Mouse (Mus musculus) thymus, postnatal 25 days (tissue): Measurements from ENCODE around the gene Kirrel3.

ENCODE experiments used
- DNase-seq: peaks from one replicate; pipeline ENCODE4 v3.0.0; 2022

Gene Kirrel3

GRCm38 (mm10) chr9:34518861-34519260 lies 33.2 kb downstream of the Kirrel3 start:
- no peak for DNase-seq

- no peak for DNase-seq
These were observed 34.7 kb downstream of the Kirrel3 start for GRCm38 (mm10) chr9:34520234-34520950.

GRCm38 (mm10) chr9:34525695-34526094 lies 40.0 kb downstream of the Kirrel3 start:
- no peak for DNase-seq

GRCm38 (mm10) chr9:34538591-34539335 lies 53.1 kb downstream of the Kirrel3 start:
- no peak for DNase-seq

GRCm38 (mm10) chr9:34541908-34542307 lies 56.2 kb downstream of the Kirrel3 start:
- DNase-seq, result no peak

GRCm38 (mm10) chr9:34555699-34556098 lies 70.0 kb downstream of the Kirrel3 start:
- DNase-seq, result no peak

- no peak for DNase-seq
These were observed 72.2 kb downstream of the Kirrel3 start for GRCm38 (mm10) chr9:34557846-34558245.

GRCm38 (mm10) chr9:34558291-34558899 lies 72.7 kb downstream of the Kirrel3 start:
- no peak for DNase-seq

GRCm38 (mm10) chr9:34559102-34559501 lies 73.4 kb downstream of the Kirrel3 start:
- DNase-seq, result no peak

GRCm38 (mm10) chr9:34561281-34561680 lies 75.6 kb downstream of the Kirrel3 start:
- no peak for DNase-seq

- DNase-seq, result no peak
These were observed 76.8 kb downstream of the Kirrel3 start for GRCm38 (mm10) chr9:34562437-34563000.

- DNase-seq, result no peak
These were observed 88.2 kb downstream of the Kirrel3 start for GRCm38 (mm10) chr9:34573906-34574305.

- DNase-seq, result no peak
These were observed 88.9 kb downstream of the Kirrel3 start for GRCm38 (mm10) chr9:34574611-34575010.

GRCm38 (mm10) chr9:34579174-34579573 lies 93.5 kb downstream of the Kirrel3 start:
- no peak for DNase-seq

GRCm38 (mm10) chr9:34580059-34580458 lies 94.4 kb downstream of the Kirrel3 start:
- no peak for DNase-seq

- no peak for DNase-seq
These were observed 96.8 kb downstream of the Kirrel3 start for GRCm38 (mm10) chr9:34582496-34582895.

GRCm38 (mm10) chr9:34585487-34585886 lies 99.8 kb downstream of the Kirrel3 start:
- DNase-seq, result no peak

GRCm38 (mm10) chr9:34586080-34586479 lies 100.4 kb downstream of the Kirrel3 start:
- no peak for DNase-seq

GRCm38 (mm10) chr9:34589799-34590198 lies 104.1 kb downstream of the Kirrel3 start:
- no peak for DNase-seq

GRCm38 (mm10) chr9:34592073-34592610 lies 106.4 kb downstream of the Kirrel3 start:
- no peak for DNase-seq

- no peak for DNase-seq
These were observed 108.2 kb downstream of the Kirrel3 start for GRCm38 (mm10) chr9:34593889-34594288.

GRCm38 (mm10) chr9:34600326-34600725 lies 114.6 kb downstream of the Kirrel3 start:
- no peak for DNase-seq

- DNase-seq, result no peak
These were observed 118.1 kb downstream of the Kirrel3 start for GRCm38 (mm10) chr9:34603750-34604149.
